In the genomic region with DNA sequence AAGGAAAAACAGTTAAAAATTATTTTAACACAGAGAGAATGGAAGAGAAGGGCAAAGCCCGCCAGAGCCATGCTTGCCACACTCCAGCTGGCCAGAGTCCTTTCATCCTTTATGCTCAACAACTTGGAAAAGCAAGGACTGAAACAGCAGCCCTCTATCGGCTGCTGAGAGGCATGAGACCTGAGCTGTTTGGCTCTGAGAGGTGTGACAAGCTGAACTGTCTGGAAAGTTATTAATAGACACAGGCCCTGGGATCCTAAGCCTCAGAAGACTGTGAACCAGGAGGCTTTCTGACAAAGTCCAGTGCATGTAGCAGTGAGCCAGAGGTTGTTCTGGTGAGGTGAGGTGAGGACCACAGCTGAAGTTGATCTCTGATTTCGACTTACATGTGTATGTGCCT, we compare ENCODE assay signal across 21 mouse cellular contexts. TPM values are rescaled to one million over a fixed set of nuclear protein-coding genes. Genes with fewer than 3 reads are reported as not detected.
DNase-seq lines count a peak whose midpoint lies in the region; ATAC-seq and TF ChIP-seq lines count a peak whose summit lies in the region.
"Had no signal": no experiment of that assay in that cellular context is flagged by ENCODE, and none has a peak within 500 bp of the region (broad histone marks: within the 10 kb centered on the region; RNA-seq: fewer than 3 reads in every experiment).

No protein-coding gene starts in this region.

- intact Hi-C loops in heart, postnatal 14 days (cut with DNase I) = loop anchor here (5.0 kb wide), 1 partner anchor 131 kb away; no protein-coding TSS in a partner anchor

- no peak overlapping the region for H3K4me2 ChIP-seq in heart, embryonic 11.5 days
- no peak overlapping the region for H3K4me2 ChIP-seq in intestine, embryonic 16.5 days (ENCODE audit: low read depth, low read length)
- H3K4me2 ChIP-seq: lung, embryonic 14.5 days had no signal

- no peaks in the 10 kb centered on the region for H3K27me3 ChIP-seq in kidney, adult 2 months (replicated peaks; ENCODE audit: control insufficient read depth, insufficient read depth, low read length)
- H3K27me3 ChIP-seq in heart, embryonic 11.5 days (ENCODE audit: control insufficient read depth, insufficient read depth, low read length) = no peaks in the 10 kb centered on the region
- H3K27me3 ChIP-seq in intestine, embryonic 16.5 days (replicated peaks; ENCODE audit: control insufficient read depth, insufficient read depth, low read length) = no peaks in the 10 kb centered on the region
- H3K27me3 ChIP-seq: forebrain, embryonic 12.5 days; hindbrain, embryonic 15.5 days had no signal

- no peak for ATAC-seq in heart, embryonic 11.5 days (replicated peaks; ENCODE audit: insufficient number of reproducible peaks, low FRiP score, low TSS enrichment)
- ATAC-seq in intestine, embryonic 16.5 days = no peak

- no peak overlapping the region for H3K27ac ChIP-seq in kidney, adult 2 months (ENCODE audit: insufficient read depth, low read depth, low read length)
- H3K27ac ChIP-seq in heart, embryonic 11.5 days (ENCODE audit: low read depth, low read length) = peak overlapping the region; percentile 62
- no peak overlapping the region for H3K27ac ChIP-seq in intestine, embryonic 16.5 days (ENCODE audit: low read length)
- H3K27ac ChIP-seq: forebrain, embryonic 12.5 days; hindbrain, embryonic 15.5 days; macrophage; midbrain, embryonic 12.5 days had no signal

- no peaks in the 10 kb centered on the region for H3K4me1 ChIP-seq in kidney, adult 2 months (ENCODE audit: control insufficient read depth, insufficient read depth, low read length)
- peaks cover 13% of the 10 kb centered on the region; the same call in 1 of the 2 replicates for H3K4me1 ChIP-seq in heart, embryonic 11.5 days (ENCODE audit: control insufficient read depth, insufficient read depth, low read length)
- H3K4me1 ChIP-seq in intestine, embryonic 16.5 days (ENCODE audit: control insufficient read depth, insufficient read depth, low read length) = peaks cover 10% of the 10 kb centered on the region

- peak; percentile 15 for DNase-seq in kidney, adult 2 months
- DNase-seq in kidney, postnatal 36 days = no peak
- peak; percentile 50 to 77 for DNase-seq in heart, adult 18-20 months
- DNase-seq in heart, postnatal 14 days = peak; percentile 11 to 31
- DNase-seq in yolk sac, embryonic 10.5 days (ENCODE audit: low spot score) = no peak
- no peak for DNase-seq in lung, postnatal 14 days
- DNase-seq: adrenal gland, adult 2 months; cerebellum, adult 11 months; cerebellum, postnatal 14 days; kidney, adult 11 months; kidney, postnatal 25 days; lung, embryonic 14.5 days; thymus, postnatal 4 days had no signal

- H3K9me3 ChIP-seq in heart, embryonic 11.5 days (replicated peaks; ENCODE audit: control insufficient read depth, low read length) = no peaks in the 10 kb centered on the region
- no peaks in the 10 kb centered on the region for H3K9me3 ChIP-seq in intestine, embryonic 16.5 days (ENCODE audit: control insufficient read depth, low read length)
- H3K9me3 ChIP-seq: forebrain, embryonic 12.5 days; hindbrain, embryonic 15.5 days; midbrain, embryonic 12.5 days had no signal

- H3K4me3 ChIP-seq in kidney, adult 2 months (ENCODE audit: insufficient read depth, low read depth, low read length) = no peak overlapping the region
- no peak overlapping the region for H3K4me3 ChIP-seq in heart, embryonic 11.5 days (ENCODE audit: low read depth, low read length)
- H3K4me3 ChIP-seq in intestine, embryonic 16.5 days (ENCODE audit: low read length) = no peak overlapping the region
- H3K4me3 ChIP-seq: forebrain, embryonic 12.5 days; hindbrain, embryonic 15.5 days; midbrain, embryonic 12.5 days had no signal

- no peak for TF ChIP-seq CTCF in kidney, adult 2 months (conservative IDR thresholded peaks at IDR 0.05; ENCODE audit: insufficient read depth, insufficient read length, low read depth, low read length)

- TF ChIP-seq POLR2A in kidney, adult 2 months (IDR thresholded peaks at IDR 0.05; ENCODE audit: low read depth, low read length) = no peak

- H3K9ac ChIP-seq in heart, embryonic 11.5 days (ENCODE audit: low read depth, low read length) = no peak overlapping the region
- H3K9ac ChIP-seq in intestine, embryonic 16.5 days (ENCODE audit: low read depth, low read length) = no peak overlapping the region
- H3K9ac ChIP-seq: forebrain, embryonic 12.5 days; hindbrain, embryonic 15.5 days; lung, embryonic 14.5 days; midbrain, embryonic 12.5 days had no signal

- H3K36me3 ChIP-seq in kidney, adult 2 months (ENCODE audit: control insufficient read depth, insufficient read depth, low read length) = no peaks in the 10 kb centered on the region
- H3K36me3 ChIP-seq in heart, embryonic 11.5 days (ENCODE audit: control insufficient read depth, insufficient read depth, low read length) = no peaks in the 10 kb centered on the region
- H3K36me3 ChIP-seq in intestine, embryonic 16.5 days (ENCODE audit: control insufficient read depth, insufficient read depth, low read length) = no peaks in the 10 kb centered on the region
- H3K36me3 ChIP-seq: forebrain, embryonic 12.5 days; hindbrain, embryonic 15.5 days; midbrain, embryonic 12.5 days had no signal

- WGBS in kidney, adult 2 months = 50% methylated on average over 3 of the region's 3 CpGs
- 41% methylated on average over 3 of the region's 3 CpGs for WGBS in heart, embryonic 11.5 days (ENCODE audit: insufficient replicate concordance)
- 73% methylated on average over 3 of the region's 3 CpGs for WGBS in intestine, embryonic 16.5 days

RNA-seq across cellular contexts. Expression of a gene that starts 2.0 kb away (rescaled TPM):
- 4.0 and 4.6 TPM in 2 replicates for polyA plus RNA-seq in kidney, adult 2 months (2012; rRNA removed)
- 10 to 100 TPM; 32.8 to 39.8 TPM for total RNA-seq in heart, adult 18-20 months (2021)
- 12.1 and 14.8 TPM in 2 replicates for polyA plus RNA-seq in heart, embryonic 11.5 days (2014; fragmentation: Nextera tagmentation; extraction: Ambion mirVana)
- 10 to 100 TPM; 24.5 to 25.8 TPM for total RNA-seq in heart, postnatal 14 days (2021)
- 5.8 TPM in 2 replicates for polyA plus RNA-seq in intestine, embryonic 16.5 days (2015; fragmentation: Nextera tagmentation; extraction: Ambion mirVana)

RNA-seq across cellular contexts. Expression of a gene that starts 21.2 kb away (rescaled TPM):
- polyA plus RNA-seq in kidney, adult 2 months (2012; rRNA removed) = 127 and 128 TPM in 2 replicates
- total RNA-seq in heart, adult 18-20 months (2021) = 10 to 100 TPM; 63.9 to 82.2 TPM
- polyA plus RNA-seq in heart, embryonic 11.5 days (2014; fragmentation: Nextera tagmentation; extraction: Ambion mirVana) = 21.2 and 28.6 TPM in 2 replicates
- 10 to 100 TPM; 75.1 to 75.5 TPM for total RNA-seq in heart, postnatal 14 days (2021)
- 59.6 and 64.1 TPM in 2 replicates for polyA plus RNA-seq in intestine, embryonic 16.5 days (2015; fragmentation: Nextera tagmentation; extraction: Ambion mirVana)

RNA-seq across cellular contexts. Expression of a gene that starts 55.9 kb away (rescaled TPM):
- 0.06 and 0.12 TPM in 2 replicates for polyA plus RNA-seq in kidney, adult 2 months (2012; rRNA removed)
- total RNA-seq in heart, adult 18-20 months (2021) = not detected
- not detected in 2 replicates for polyA plus RNA-seq in heart, embryonic 11.5 days (2014; fragmentation: Nextera tagmentation; extraction: Ambion mirVana)
- under 1 TPM in 1 of 2 experiments, not detected in 1; 0.10 TPM for total RNA-seq in heart, postnatal 14 days (2021)
- 0.15 and 0.16 TPM in 2 replicates for polyA plus RNA-seq in intestine, embryonic 16.5 days (2015; fragmentation: Nextera tagmentation; extraction: Ambion mirVana)
- total RNA-seq: adrenal gland, adult 2 months; layer of hippocampus, postnatal 14 days had no signal
- polyA plus RNA-seq: forebrain, embryonic 12.5 days; macrophage; midbrain, embryonic 12.5 days; small intestine, adult 2 months had no signal

Comparison
In these comparisons a context has a peak if more than half of its experiments do, and no peak if none do; other contexts are left out.
1. DNase-seq: peak in kidney, adult 2 months (single experiment), heart, adult 18-20 months (2 of 2) and heart, postnatal 14 days (2 of 2); none in kidney, postnatal 36 days (0 of 2), yolk sac, embryonic 10.5 days (single experiment) and lung, postnatal 14 days (single experiment).